Mouse (Mus musculus): ENCODE measurements around the gene Gm28051. TPM values are rescaled to one million over a fixed set of nuclear protein-coding genes. Genes with fewer than 3 reads are reported as not detected.

Gene Gm28051
- total and polyA plus RNA-seq, 3 experiments, result not detected

DNA sequence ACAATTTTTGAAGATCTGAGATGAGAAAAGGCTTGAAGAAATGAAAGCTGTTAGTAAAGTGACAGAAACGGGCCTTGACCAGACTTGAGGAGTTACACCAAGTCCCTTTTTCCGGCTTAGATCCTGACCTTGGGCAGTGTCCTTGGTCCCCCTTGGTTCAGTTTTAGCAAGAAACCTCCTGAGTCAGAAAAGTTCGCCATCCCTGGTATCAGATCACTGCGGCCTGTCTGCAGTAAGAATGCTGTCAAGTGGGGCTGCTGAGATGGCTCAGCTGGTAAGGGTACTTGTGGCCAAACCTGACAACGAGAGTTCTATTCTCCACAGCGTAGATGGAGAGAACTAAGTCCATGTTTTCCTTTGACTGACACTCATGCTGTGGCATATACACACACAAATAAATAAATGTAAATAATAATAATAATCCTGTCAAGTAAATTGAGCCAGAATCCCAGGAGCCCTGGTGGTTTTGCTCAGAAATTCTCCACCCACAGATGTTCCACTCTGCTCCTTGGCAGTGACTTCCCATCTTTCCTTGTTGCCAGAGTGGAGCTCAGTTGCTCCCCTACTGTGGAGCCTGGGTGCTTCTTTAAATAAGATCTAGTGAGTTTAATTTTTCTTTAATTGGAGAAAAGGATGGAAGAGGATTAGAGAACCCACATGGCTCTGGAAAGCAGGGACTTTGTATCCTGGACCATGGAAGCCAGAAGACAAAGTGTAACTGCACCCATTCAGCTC, 51.5 kb downstream of the Gm28051 start:
- DNase-seq, result peak; percentile 52

DNA sequence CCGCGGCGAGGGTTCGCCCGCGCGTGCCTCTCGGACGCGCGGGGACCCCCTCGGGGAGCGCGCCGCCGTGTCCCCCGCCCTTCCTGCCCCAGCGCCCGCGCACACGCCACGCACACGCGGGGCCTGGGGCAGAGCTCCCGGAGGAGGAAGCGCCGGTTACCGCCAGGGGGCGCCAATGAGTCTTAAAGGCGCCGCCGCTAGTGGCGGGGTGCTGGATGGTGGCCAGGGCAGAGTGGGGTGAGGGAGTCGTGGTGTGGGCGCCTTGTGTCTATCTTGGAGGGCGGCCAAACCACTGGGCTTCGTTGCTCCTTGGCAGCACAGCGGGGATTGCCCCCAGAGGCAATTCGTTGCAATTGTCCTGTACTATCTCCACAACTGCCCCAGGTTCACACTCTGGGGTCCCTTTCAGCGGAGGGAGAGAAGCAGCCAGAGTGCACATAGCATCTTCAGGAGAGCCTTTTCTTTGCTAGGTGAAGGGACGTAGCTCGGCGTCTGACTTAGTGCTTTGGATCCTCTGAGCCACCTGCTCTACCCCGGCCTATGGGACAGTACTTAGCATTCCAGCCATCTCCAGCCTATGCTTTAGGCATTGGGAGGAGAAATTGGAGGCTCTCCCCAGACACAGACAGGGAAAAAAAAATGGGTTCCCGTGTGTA, 52.2 kb downstream of the Gm28051 start:
- peak; percentile 89 for DNase-seq

DNA sequence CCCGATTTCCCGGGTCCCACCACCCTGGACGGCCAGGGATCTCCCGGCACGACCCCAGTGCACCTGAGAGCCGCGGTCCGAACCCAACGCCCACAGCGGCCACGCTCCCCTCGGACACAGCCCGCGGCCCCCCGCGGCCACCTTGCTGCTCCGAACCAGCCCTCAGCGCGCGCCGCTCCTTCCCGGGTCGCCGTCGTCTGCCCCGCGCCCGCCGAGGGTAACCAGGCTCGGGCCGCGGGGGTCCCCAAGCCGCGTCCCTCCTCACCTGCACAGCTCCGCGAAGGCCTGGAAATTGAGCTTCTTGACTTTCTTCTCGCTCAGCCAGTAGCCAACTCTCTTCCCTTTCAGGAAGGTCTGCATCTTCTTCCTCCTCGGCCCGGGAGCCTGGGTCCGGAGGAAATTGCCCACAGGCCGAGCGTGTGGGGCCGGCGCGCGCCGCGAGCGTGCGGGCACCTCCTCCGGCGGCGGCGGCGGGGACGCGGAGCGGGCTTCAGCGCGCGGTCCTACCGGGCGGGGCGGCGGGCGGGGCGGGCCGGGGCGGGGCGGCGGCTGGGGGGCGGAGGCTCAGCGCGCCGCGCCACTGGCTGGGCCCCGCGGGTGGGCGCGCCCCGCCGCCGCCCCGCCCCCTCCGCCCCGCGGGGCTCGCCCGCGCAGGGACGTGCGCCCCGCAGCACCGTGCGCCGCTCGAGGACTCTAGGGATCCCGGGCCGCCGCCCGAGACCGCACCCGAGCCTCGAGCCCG, 52.9 kb downstream of the Gm28051 start, which contains the start of gene Itpk1:
TSS of gene Itpk1 (minus strand) at position 474 of the 742 bp plus-strand sequence.
- DNase-seq, result peak; percentile 82

DNA sequence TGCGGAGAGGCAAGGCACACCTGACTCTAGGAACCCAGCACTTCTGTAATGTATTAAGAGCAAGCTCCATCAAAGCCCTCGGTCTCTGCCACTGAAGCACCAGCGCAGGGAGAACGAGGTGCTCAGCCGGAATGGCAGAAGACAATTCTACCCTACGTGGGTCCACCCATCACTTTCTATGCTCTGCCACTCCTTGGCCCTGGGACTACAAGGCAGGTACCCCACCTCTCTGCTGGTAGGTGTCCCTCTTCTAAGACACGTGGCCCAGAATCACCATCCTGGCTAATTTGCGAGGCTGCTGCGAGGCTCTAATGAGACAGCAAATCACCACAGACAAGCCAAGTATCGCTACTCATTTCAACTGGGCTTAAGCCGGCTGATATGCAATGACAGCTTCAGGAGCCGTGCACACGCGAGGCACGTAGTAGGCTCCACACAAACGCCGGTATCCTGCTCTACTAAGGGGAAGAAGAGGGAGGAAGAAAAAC, 53.6 kb downstream of the Gm28051 start:
- DNase-seq, result no peak

GRCm38 (mm10) chr12:102703441-102703840, 54.1 kb downstream of the Gm28051 start:
- DNase-seq, result no peak

GRCm38 (mm10) chr12:102703111-102703412, 54.5 kb downstream of the Gm28051 start:
- DNase-seq, result peak; percentile 67

GRCm38 (mm10) chr12:102702356-102703110, 55.0 kb downstream of the Gm28051 start:
- DNase-seq, result peak; percentile 73

- no peak for DNase-seq
Observed at GRCm38 (mm10) chr12:102701691-102702207, 55.8 kb downstream of the Gm28051 start.

GRCm38 (mm10) chr12:102700453-102700852, 57.1 kb downstream of the Gm28051 start:
- DNase-seq, result no peak

DNA sequence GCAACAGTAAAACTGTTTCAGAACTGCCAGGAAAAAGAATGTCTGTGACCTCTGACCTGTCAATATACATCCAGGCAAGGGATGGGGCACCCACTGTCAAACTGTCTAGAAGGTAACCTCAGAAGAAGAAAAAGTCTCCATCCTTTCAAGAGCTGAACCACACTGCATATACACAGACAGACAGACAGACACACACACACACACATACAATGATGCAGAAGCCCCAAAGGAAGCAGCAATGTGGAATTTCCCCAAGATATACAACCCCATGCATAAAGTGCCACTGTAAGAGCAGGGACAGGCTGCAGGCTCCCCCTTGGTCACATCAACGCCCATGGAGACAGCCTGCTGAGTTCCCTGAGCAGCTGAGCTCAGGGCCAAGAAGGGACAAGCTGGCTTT, 58.4 kb downstream of the Gm28051 start:
- DNase-seq, result no peak

GRCm38 (mm10) chr12:102698089-102698684, 59.4 kb downstream of the Gm28051 start:
- no peak for DNase-seq

DNA sequence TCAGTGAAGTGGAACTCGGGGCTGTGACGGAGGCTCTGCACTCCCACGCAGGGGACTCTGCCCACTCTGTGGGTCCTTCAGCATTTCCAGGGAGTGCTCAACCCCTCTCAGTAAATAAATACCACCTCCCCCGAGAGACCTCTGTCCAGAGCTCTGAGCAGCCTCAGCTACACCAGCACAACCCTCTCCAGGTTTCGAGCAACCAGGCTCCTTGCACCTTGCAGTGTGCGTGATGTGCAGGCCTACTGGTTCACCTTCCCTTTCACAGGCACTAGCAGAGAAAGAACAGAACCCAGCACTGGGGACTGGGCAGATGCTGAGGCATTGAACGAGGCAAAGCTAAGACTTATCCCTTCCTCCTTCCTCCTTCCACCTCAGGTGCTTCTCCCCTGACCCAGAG, 60.2 kb downstream of the Gm28051 start:
- DNase-seq, result no peak

DNA sequence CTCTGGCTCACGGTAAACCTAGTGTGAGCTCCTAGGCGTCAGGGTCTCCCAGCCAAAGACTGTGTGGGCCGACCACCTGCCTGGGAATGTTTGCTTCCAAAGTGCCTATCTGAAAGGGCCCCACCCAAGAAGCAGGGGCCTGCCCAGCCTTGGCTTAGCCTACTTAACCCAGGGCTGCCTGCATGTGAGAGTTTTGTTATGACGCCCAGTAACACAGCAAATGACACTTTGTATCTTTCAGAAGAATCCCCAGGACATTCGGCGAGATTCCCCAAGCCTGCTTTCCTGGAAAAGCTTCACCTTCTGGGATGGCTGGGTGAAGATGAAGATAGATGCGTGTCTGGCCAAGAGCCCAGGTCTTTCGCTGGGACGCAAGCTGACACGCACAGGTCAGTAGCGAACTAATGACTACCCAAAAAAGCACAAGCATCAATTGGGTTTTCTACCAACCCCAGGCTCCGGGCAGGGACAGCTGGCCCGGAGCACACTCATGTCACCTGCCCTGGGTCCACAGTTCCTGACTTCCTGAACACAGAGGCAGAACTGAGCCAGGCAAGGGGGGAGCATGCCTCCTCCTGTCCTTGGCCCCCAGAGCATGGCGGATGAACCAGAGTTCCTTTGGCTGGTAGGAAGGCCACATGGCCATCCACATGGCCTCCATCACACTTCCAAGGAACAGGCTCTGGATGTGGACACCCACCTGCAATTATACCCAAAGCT, 60.8 kb downstream of the Gm28051 start:
- DNase-seq, result no peak

GRCm38 (mm10) chr12:102695369-102696239, 62.0 kb downstream of the Gm28051 start:
- no peak for DNase-seq

DNA sequence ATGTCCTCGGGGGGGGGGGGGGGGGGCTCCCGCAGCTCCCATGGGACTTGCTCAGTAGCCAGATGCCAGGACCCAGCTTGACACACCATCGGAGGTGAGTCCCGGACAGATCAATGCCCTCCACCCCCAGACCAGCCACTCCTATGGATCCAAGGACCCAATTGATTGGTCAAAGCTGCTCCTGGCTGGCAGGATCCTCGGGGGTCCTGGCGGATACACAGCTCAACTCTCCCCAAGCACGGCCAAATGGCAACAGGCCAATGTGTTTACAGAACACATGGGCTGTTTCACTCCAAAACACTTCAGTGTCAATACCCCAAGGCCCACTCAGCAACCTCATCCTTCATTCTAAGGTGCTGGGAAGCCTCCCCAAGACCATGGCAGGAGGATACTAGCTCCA, 65.8 kb downstream of the Gm28051 start:
- no peak for DNase-seq

DNA sequence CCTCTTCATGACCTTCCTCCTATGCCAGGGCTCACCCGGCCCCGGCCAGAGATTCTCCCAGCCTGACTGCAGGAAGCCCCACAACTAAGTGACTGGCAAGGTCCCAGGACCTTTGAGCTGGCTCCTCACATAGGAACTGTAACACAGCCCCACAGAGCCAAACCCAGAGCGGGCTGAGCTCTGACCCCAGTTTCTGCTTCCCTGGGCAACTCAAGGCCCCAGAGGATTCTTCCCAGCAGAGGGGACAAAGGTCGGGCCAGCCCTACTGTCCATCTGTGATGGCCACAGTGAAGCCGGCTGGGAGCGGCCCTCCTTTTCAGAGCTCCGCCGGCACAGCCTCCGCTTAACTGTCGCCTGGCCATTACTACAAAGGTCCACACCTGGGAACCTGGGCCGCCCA, 66.4 kb downstream of the Gm28051 start:
- DNase-seq, result peak; percentile 72

DNA sequence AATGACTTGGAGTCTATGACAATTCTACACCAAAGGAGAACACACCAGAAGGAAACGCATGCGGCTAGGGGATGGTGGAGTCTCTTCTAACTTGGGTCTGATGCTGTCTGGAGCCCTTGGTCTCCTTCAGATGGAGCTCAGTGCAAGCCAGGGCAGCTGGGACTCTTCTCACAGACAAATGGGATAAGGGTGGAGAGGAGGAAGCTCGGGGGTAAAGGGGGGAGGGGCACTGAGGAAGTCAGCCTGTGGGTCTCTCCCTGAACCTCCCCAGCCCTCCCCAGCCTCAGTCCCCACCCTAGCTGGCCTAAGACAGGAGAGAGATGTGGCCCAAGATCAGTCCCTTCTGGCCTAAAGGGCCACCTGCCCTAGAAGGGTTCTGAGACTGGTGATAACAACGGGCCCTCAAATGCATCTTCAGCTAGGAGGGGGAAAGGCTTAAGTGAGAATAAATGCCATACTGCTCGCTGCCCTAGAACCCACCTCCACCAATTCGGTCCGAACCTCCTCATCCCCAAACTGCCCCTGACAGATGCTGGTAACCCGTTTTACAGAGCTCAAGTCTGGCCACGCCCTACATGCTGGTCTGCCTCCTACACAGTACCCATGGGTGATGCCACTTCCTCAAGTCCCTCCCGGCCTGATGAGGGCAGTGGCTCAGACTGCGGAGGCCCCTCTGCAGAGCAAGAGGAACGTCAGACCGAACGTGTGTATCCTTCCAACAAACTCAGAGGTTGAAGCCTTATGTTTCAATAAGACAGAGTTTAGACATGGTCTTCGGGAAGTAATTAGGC, 67.6 kb downstream of the Gm28051 start:
- DNase-seq, result no peak

GRCm38 (mm10) chr12:102686321-102686720, 71.2 kb downstream of the Gm28051 start:
- DNase-seq, result no peak

- no peak for DNase-seq
Observed at GRCm38 (mm10) chr12:102685523-102685931, 72.0 kb downstream of the Gm28051 start.

Measured in adrenal gland, adult 2 months (tissue).